Mouse (Mus musculus): ENCODE measurements around the gene Gm20388.

DNA sequence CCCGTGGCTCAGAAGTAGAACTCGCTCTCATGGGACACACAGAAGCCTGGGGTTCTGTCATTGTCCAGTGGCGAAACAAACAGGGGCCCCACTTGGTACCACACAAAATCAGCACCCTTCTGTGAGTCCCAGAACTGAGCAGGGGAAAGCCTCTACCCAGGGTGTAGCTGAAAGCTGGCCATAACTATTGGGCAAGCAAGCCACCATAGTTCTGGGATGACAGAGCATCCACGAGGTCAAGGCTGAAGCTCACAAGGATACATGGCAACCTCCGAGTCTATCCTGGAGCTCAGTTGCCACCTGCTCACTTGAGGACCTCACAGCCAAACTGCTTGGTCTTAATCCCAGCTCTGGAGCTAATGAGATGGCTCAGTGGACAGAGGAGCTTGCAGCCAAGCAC, 270.6 kb downstream of the Gm20388 start:
- no peak for TF ChIP-seq CTCF (IDR thresholded peaks at IDR 0.05; ENCODE audit: low read depth)
- TF ChIP-seq EP300 (IDR thresholded peaks at IDR 0.05; ENCODE audit: low read depth): no peak
